Mouse (Mus musculus) midbrain, embryonic 10.5 days (tissue): Measurements from ENCODE around the gene Ap2a2. TPM values are rescaled to one million over a fixed set of nuclear protein-coding genes. Genes with fewer than 3 reads are reported as not detected.
"Not testable (repeated sequence)": the region's sequence is repeated elsewhere in the genome, so short reads cannot be mapped to it uniquely, and the experiment has no call there.

Experiments
- DNase-seq: peaks from one replicate; pipeline ENCODE4 v3.0.0-alpha.2; 2017; ENCODE audit warnings: low spot score
- H3K27ac ChIP-seq: fragments of 300-500 bp; sonication (generic); replicated peaks from 2 replicates; pipeline ENCODE4 v1.5.1; 2016; ENCODE audit warnings: mild to moderate bottlenecking
- H3K27me3 ChIP-seq: fragments of 300-500 bp; sonication (generic); 2 replicates; pipeline ENCODE4 v1.6.1; 2016; ENCODE audit warnings: low read depth, mild to moderate bottlenecking; ENCODE audit not compliant: poor library complexity, severe bottlenecking
- H3K36me3 ChIP-seq: fragments of 300-500 bp; sonication (generic); 2 replicates; pipeline ENCODE4 v1.6.1; 2016; ENCODE audit warnings: mild to moderate bottlenecking, moderate library complexity
- H3K4me1 ChIP-seq: fragments of 300-500 bp; sonication (generic); 2 replicates; pipeline ENCODE4 v1.6.1; 2016
- H3K4me3 ChIP-seq: fragments of 300-500 bp; sonication (generic); 2 replicates; pipeline ENCODE4 v1.5.1; 2016; ENCODE audit warnings: mild to moderate bottlenecking, moderate library complexity
- H3K9me3 ChIP-seq: fragments of 300-500 bp; sonication (generic); replicated peaks from 2 replicates; pipeline ENCODE4 v1.6.1; 2016; ENCODE audit warnings: mild to moderate bottlenecking
- WGBS: fragments of 180-500 bp; shearing (Covaris S2); methylation state at CpG from one replicate; pipeline ENCODE4 v1.1.7; 2016; 5-methylcytosine and 5-hydroxymethylcytosine counted together
- polyA plus RNA-seq: library from polyadenylated mRNA; unstranded; fragments of >200 nt; fragmentation: Nextera tagmentation; extraction: Ambion mirVana; gene quantifications from 2 replicates; pipeline ENCODE4 v1.2.1, GENCODE M21; 2016

Gene Ap2a2
- polyA plus RNA-seq, 1 experiment from 2014 or later = 104 TPM

DNA sequence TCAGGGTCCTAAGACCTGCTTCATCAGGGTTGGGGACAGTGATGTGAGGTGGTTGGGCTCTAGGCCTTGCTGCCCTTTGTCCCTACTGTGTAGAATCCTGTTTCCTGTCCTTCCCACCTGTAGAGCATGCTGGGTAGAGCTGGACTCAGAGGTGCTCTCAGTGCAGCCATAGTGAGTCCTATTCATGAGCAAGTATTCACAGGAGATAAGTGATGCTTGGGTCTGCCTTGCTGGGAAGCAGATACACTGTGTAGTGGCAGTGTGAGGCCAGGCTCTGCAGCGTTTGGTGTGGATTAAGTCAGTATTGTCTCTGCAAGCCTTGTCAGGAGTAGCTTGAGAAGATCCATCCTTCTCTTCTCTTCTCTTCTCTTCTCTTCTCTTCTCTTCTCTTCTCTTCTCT lies 23.9 kb downstream of the Ap2a2 start:
- WGBS = 79% methylated on average over 1 of the region's 1 CpGs
- Histone ChIP-seq H3K4me3 (no peak overlapping the region), H3K4me1 (no peaks in the 10 kb centered on the region), H3K27me3 (no peaks in the 10 kb centered on the region), H3K9me3 (no peaks in the 10 kb centered on the region), H3K36me3 (peaks cover 29% of the 10 kb centered on the region), H3K27ac (0 out of 2 replicates have a peak overlapping the region, but pooled peaks have one; percentile 49)
- DNase-seq = no peak

DNA sequence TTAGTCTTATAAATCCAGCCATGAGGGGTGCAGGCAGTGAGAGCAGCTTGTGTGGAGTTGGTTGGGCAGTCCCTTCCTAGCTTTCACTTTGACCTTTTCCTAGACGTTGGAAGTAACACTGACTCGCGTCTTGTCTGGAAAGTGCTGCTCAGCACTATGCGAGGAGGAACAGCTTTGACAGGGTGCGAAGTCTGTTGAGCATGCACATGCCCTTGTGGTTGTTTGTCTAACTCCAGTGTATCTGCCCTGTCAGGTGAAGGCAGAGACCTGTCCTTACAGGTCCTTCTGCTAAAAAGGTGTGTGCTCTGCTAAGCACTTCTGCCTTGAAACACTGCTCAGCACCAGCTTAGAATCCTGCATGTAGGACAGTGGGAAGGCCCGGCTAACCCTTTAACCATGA lies 26.9 kb downstream of the Ap2a2 start:
- H3K4me3 ChIP-seq = no peak overlapping the region
- no peaks in the 10 kb centered on the region for H3K27me3 ChIP-seq
- no peaks in the 10 kb centered on the region for H3K4me1 ChIP-seq
- peaks cover 45% of the 10 kb centered on the region for H3K36me3 ChIP-seq
- 93% methylated on average over 6 of the region's 6 CpGs for WGBS
- H3K27ac ChIP-seq = no peak overlapping the region
- H3K9me3 ChIP-seq = no peaks in the 10 kb centered on the region
- no peak for DNase-seq

DNA sequence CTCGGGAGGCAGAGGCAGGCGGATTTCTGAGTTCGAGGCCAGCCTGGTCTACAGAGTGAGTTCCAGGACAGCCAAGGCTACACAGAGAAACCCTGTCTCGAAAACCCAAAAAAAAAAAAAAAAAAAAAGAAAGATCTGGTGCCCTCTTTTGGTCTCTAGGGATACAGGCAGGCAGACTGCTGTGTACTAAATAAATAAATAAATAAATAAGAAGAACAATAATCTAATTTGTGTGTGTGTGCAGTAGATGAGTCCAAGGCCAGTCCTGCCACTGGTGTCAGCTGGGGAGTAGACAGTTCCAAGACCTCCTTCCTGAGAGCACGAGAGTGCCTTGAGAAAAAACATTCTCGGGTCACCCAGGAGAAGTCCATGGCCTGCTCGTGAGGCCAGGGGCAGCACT lies 28.3 kb downstream of the Ap2a2 start:
- H3K4me3 ChIP-seq, DNase-seq, H3K27me3 ChIP-seq, H3K4me1 ChIP-seq, H3K9me3 ChIP-seq, H3K27ac ChIP-seq: not testable (repeated sequence)
- WGBS = 94% methylated on average over 6 of the region's 7 CpGs
- H3K36me3 ChIP-seq = peaks cover 54% of the 10 kb centered on the region

- 96% methylated on average over 8 of the region's 8 CpGs for WGBS
- no peak for DNase-seq
Observed at GRCm38 (mm10) chr7:141590959-141591358, 29.0 kb downstream of the Ap2a2 start.

GRCm38 (mm10) chr7:141592096-141592495 lies 30.1 kb downstream of the Ap2a2 start:
- no peak for DNase-seq
- Histone ChIP-seq H3K36me3 (peaks cover 71% of the 10 kb centered on the region), H3K27ac (no peak overlapping the region), H3K9me3 (no peaks in the 10 kb centered on the region), H3K27me3 (no peaks in the 10 kb centered on the region), H3K4me1 (no peaks in the 10 kb centered on the region), H3K4me3 (no peak overlapping the region)
- 88% methylated on average over 1 of the region's 1 CpGs for WGBS

More at GRCm38 (mm10) chr7:141590959-141591358, 29.0 kb downstream of the Ap2a2 start:
- Histone ChIP-seq H3K9me3 (no peaks in the 10 kb centered on the region), H3K36me3 (peaks cover 61% of the 10 kb centered on the region), H3K4me1 (no peaks in the 10 kb centered on the region), H3K27me3 (no peaks in the 10 kb centered on the region), H3K4me3 (no peak overlapping the region), H3K27ac (no peak overlapping the region)

- DNase-seq = no peak
- H3K36me3 ChIP-seq = peaks cover 79% of the 10 kb centered on the region
Observed at GRCm38 (mm10) chr7:141593056-141593455, 31.1 kb downstream of the Ap2a2 start.

DNA sequence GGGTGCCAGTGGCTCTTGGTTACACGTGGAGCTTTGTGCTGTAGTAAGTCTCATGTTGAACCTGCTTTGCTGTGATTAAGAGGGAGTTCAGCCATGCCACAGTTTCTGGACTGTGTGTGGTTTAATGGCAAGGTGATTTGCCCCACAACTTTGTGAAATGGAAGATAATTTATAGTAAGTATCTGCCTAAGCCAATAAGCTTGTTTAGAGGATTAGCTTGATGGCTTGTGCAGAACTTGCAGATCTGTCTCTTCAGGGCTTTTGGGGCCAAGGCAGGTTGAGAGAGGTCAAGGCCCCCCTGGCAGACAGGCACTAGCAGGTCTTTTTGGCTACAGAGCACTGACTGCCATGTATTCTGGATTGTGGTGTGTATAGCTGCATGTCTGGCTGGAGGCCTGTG lies 35.0 kb downstream of the Ap2a2 start:
- WGBS = 83% methylated on average over 1 of the region's 1 CpGs
- no peaks in the 10 kb centered on the region for H3K27me3 ChIP-seq
- no peak overlapping the region for H3K4me3 ChIP-seq
- peaks cover 84% of the 10 kb centered on the region for H3K36me3 ChIP-seq
- H3K27ac ChIP-seq = no peak overlapping the region
- H3K9me3 ChIP-seq = no peaks in the 10 kb centered on the region
- no peaks in the 10 kb centered on the region for H3K4me1 ChIP-seq
- DNase-seq = no peak

More at GRCm38 (mm10) chr7:141593056-141593455, 31.1 kb downstream of the Ap2a2 start:
- H3K4me1 ChIP-seq = no peaks in the 10 kb centered on the region
- no peaks in the 10 kb centered on the region for H3K27me3 ChIP-seq
- 92% methylated on average over 6 of the region's 6 CpGs for WGBS
- H3K4me3 ChIP-seq = no peak overlapping the region
- no peaks in the 10 kb centered on the region for H3K9me3 ChIP-seq
- no peak overlapping the region for H3K27ac ChIP-seq

DNA sequence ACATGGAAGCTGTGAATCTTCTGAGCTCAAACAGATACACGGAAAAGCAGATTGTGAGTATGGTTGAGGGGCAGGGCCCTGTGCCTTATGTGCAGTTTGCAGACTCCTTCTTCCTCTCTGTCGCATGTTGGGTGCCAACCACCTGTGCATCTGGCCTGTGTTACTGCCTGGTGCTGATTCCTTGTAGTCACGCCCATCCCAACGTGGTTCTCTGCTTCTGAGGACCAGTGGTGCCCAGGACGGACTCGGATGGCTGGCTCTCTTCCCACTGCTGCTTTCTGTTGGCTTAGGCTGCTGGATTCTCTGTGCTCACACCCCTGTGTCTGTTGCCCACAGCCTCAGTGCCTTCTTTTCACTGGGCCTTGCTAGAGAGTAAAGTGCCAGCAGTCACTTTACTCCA lies 35.6 kb downstream of the Ap2a2 start:
- WGBS = 85% methylated on average over 6 of the region's 6 CpGs
- no peak for DNase-seq
- H3K36me3 ChIP-seq = peaks cover 88% of the 10 kb centered on the region

DNA sequence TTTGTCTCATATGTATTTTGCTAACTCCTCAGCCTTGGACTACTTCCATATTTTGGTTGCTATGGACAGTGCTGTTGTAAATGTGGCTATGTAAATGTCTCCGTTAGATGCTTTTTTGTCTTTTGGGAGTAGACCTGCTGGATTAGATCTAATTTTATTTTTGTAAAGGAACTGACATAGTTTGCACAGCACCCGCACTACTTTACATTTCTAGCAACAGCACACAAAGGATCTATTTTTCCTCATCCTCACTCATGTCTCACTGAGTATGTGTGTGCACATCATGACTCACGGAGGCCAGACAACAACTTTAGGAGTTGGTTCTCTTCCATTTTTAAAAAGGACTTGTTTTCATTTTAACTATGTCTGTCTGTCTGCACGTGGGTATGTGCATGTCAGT lies 45.7 kb downstream of the Ap2a2 start:
- Histone ChIP-seq H3K27ac (no peak overlapping the region), H3K9me3 (no peaks in the 10 kb centered on the region), H3K4me1 (no peaks in the 10 kb centered on the region), H3K27me3 (no peaks in the 10 kb centered on the region), H3K4me3 (no peak overlapping the region), H3K36me3 (peaks cover 94% of the 10 kb centered on the region)
- DNase-seq = no peak
- 93% methylated on average over 4 of the region's 4 CpGs for WGBS

More for the DNA sequence above, 35.6 kb downstream of the Ap2a2 start:
- Histone ChIP-seq H3K9me3 (no peaks in the 10 kb centered on the region), H3K27me3 (no peaks in the 10 kb centered on the region), H3K27ac (no peak overlapping the region), H3K4me1 (no peaks in the 10 kb centered on the region), H3K4me3 (no peak overlapping the region)

- Histone ChIP-seq H3K27me3 (no peaks in the 10 kb centered on the region), H3K27ac (no peak overlapping the region), H3K36me3 (peaks cover 96% of the 10 kb centered on the region), H3K4me3 (no peak overlapping the region), H3K9me3 (no peaks in the 10 kb centered on the region), H3K4me1 (no peaks in the 10 kb centered on the region)
- WGBS = 92% methylated on average over 11 of the region's 11 CpGs
- no peak for DNase-seq
Observed at GRCm38 (mm10) chr7:141609719-141610514, 47.9 kb downstream of the Ap2a2 start.

DNA sequence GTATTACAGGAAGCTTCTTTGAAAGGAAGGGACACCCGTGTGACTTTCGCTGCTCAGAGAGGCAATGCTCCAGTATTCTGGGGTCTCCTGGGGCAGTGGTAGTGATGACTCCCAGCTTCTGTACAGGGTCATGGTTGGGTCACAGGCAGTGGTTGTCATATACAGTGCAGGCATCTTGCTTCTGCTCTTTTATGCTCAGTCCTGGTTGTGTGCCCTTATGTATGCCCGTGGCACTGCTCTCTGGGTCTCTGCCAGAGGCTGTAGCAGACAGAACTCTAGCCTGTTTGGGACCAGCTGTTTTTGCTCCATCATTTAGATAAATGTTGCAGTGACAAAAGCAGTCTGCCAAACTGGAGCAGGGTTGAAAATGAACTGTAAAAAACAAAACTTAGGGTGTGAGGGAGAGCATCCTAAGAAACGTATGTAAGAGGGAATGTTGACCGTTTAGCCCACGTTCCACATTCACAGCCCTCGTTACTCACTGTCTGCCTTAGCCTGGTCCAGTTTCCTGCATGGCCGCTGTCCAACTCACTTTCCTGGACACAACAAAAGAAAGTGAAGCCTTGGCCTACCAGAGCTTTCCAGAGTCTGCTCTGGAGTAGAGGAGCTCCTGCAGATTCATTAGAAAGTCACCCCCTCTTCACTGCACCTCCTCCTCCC lies 49.9 kb downstream of the Ap2a2 start:
- H3K9me3 ChIP-seq = no peaks in the 10 kb centered on the region
- no peak overlapping the region for H3K27ac ChIP-seq
- H3K4me1 ChIP-seq = no peaks in the 10 kb centered on the region
- 93% methylated on average over 8 of the region's 8 CpGs for WGBS
- peaks cover 98% of the 10 kb centered on the region for H3K36me3 ChIP-seq
- DNase-seq = no peak
- H3K27me3 ChIP-seq = no peaks in the 10 kb centered on the region
- H3K4me3 ChIP-seq = no peak overlapping the region

DNA sequence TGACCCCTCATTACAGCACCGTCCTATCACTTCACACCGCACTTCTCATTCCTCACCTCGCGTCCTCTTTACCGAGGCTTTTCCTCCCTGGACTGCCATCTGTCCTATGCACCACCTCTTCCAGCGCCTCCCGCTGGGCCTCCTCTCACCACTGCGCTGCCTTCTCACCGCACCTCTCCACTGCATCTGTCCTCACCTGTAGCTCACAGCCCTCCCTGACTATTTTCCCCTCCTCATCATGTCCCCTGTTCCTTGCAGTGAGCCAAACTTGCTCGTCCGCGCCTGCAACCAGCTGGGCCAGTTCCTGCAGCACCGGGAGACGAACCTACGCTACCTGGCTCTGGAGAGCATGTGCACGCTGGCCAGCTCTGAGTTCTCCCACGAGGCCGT lies 50.4 kb downstream of the Ap2a2 start:
- no peak for DNase-seq
- Histone ChIP-seq H3K27me3 (no peaks in the 10 kb centered on the region), H3K4me3 (no peak overlapping the region), H3K9me3 (no peaks in the 10 kb centered on the region), H3K27ac (no peak overlapping the region), H3K36me3 (peaks cover 98% of the 10 kb centered on the region), H3K4me1 (no peaks in the 10 kb centered on the region)
- 93% methylated on average over 18 of the region's 18 CpGs for WGBS

DNA sequence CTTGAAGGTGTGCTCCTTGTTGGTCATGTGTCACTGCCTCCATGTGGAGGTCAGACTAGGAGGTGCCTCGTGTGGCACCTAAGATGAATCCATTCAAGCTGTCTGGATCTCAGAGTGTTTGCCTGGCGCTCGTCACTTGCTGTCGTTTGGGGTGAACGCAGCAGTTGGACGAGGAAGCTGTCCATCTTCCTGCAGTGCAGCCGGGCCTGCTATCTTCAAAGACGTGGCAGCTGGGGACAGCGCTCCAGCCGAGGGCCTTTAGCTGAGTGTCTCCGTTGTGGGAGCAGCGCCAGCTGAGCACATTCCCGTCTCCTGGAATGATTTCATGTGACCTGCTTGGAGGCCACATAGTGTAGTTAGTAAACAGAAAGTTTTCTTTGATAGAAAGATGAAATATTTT lies 50.8 kb downstream of the Ap2a2 start:
- WGBS = 89% methylated on average over 13 of the region's 13 CpGs
- no peaks in the 10 kb centered on the region for H3K27me3 ChIP-seq
- no peaks in the 10 kb centered on the region for H3K4me1 ChIP-seq
- no peak for DNase-seq
- H3K9me3 ChIP-seq = no peaks in the 10 kb centered on the region
- H3K4me3 ChIP-seq = no peak overlapping the region
- no peak overlapping the region for H3K27ac ChIP-seq
- H3K36me3 ChIP-seq = peaks cover 97% of the 10 kb centered on the region
